Mouse (Mus musculus): ENCODE data around the gene Nckap5l.

GRCm38 (mm10) chr15:99399503-99400245 is 57.9 kb downstream of the Nckap5l start:
- TF ChIP-seq CTCF (IDR thresholded peaks at IDR 0.05; ENCODE audit: control insufficient read depth, insufficient read depth, insufficient replicate concordance, low read depth, low read length) (no peak), POLR2A (IDR thresholded peaks at IDR 0.05; ENCODE audit: control insufficient read depth, low read depth, low read length) (no peak)
